ENCODE assay signal across 22 mouse cellular contexts in the genomic region with DNA sequence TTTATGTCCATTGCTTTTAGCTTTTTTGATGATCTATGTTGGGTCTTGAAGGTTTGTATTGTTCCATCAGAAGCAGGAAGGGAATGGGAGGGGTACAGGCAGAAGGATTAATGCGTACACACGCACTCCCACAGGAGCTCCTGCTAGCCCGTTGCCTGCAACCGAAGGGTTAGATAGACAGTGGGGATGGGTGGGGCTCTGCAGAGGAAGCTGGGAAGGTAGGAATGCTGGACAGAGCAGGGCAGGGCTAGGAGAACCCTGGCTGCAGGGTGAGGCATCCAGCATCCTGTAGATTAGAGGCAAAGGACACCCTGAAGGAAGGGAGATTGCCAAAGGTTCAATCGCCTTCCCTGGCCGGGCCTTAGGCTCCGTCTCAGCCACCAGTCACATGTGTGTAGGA. TPM values are rescaled to one million over a fixed set of nuclear protein-coding genes. Genes with fewer than 3 reads are reported as not detected.
DNase-seq lines count a peak whose midpoint lies in the region; ATAC-seq and TF ChIP-seq lines count a peak whose summit lies in the region.
"Had no signal": no experiment of that assay in that cellular context is flagged by ENCODE, and none has a peak within 500 bp of the region (broad histone marks: within the 10 kb centered on the region; RNA-seq: fewer than 3 reads in every experiment).

No protein-coding gene starts in this region.

- 60% methylated on average over 7 of the region's 7 CpGs for WGBS in heart, embryonic 12.5 days
- 55% methylated on average over 7 of the region's 7 CpGs for WGBS in lung, postnatal 0 days

- 0 out of 2 replicates have a peak, but pooled peaks cover 4% of the 10 kb centered on the region for H3K4me1 ChIP-seq in heart, embryonic 12.5 days (replicated peaks)
- no peaks in the 10 kb centered on the region; the same call in 1 of the 2 replicates for H3K4me1 ChIP-seq in lung, postnatal 0 days (ENCODE audit: insufficient read depth, low read depth, low read length)
- H3K4me1 ChIP-seq: forebrain, embryonic 15.5 days; hindbrain, embryonic 13.5 days; limb, embryonic 12.5 days; neural tube, embryonic 15.5 days had no signal

- H3K4me3 ChIP-seq in heart, embryonic 12.5 days: no peak overlapping the region
- no peak overlapping the region for H3K4me3 ChIP-seq in lung, postnatal 0 days (ENCODE audit: low read depth, low read length)
- H3K4me3 ChIP-seq: forebrain, embryonic 15.5 days; heart, embryonic 13.5 days; hindbrain, embryonic 13.5 days; limb, embryonic 12.5 days; liver, embryonic 15.5 days; neural tube, embryonic 15.5 days had no signal

- H3K27ac ChIP-seq in heart, embryonic 12.5 days (ENCODE audit: poor library complexity, severe bottlenecking): no peak overlapping the region
- no peak overlapping the region for H3K27ac ChIP-seq in lung, postnatal 0 days (ENCODE audit: low read length)
- H3K27ac ChIP-seq: forebrain, embryonic 15.5 days; heart, embryonic 13.5 days; hindbrain, embryonic 13.5 days; limb, embryonic 12.5 days; liver, embryonic 15.5 days; neural tube, embryonic 15.5 days had no signal

- DNase-seq in heart, adult 9 months (ENCODE audit: low spot score in 2 of 2): no peak
- peak; percentile 48 for DNase-seq in lung, postnatal 0 days (ENCODE audit: low spot score)
- no peak for DNase-seq in lung, postnatal 25 days (ENCODE audit: low spot score)
- DNase-seq in R1 (ENCODE audit: low read depth, low spot score): peak; percentile 55
- DNase-seq in right cerebral cortex, adult 18-20 months: no peak
- DNase-seq: adrenal gland, postnatal 14 days; cerebellum, adult 2 months; cerebellum, postnatal 25 days; heart, postnatal 14 days; kidney, adult 11 months; layer of hippocampus, postnatal 36 days had no signal

- no peaks in the 10 kb centered on the region for H3K36me3 ChIP-seq in heart, embryonic 12.5 days
- no peaks in the 10 kb centered on the region for H3K36me3 ChIP-seq in lung, postnatal 0 days (ENCODE audit: insufficient read depth, low read length)
- H3K36me3 ChIP-seq: forebrain, embryonic 15.5 days; heart, embryonic 13.5 days; hindbrain, embryonic 13.5 days; limb, embryonic 12.5 days; liver, embryonic 15.5 days; neural tube, embryonic 15.5 days had no signal

- ATAC-seq in heart, embryonic 12.5 days (ENCODE audit: insufficient number of reproducible peaks, low FRiP score): 0 out of 2 replicates have a peak, but pooled peaks have one; percentile 51
- ATAC-seq in lung, postnatal 0 days: peak; percentile 59
- 0 out of 2 replicates have a peak, but pooled peaks have one; percentile 46 for ATAC-seq in megakaryocyte-erythroid progenitor cell, adult 5-6 weeks (replicated peaks; ENCODE audit: low FRiP score, low TSS enrichment, poor library complexity, severe bottlenecking)
- ATAC-seq: forebrain, embryonic 15.5 days had no signal

- no peak overlapping the region for H3K4me2 ChIP-seq in heart, embryonic 12.5 days
- H3K4me2 ChIP-seq in lung, postnatal 0 days (replicated peaks; ENCODE audit: low read depth, low read length): no peak overlapping the region
- H3K4me2 ChIP-seq: forebrain, embryonic 15.5 days; heart, embryonic 13.5 days; hindbrain, embryonic 13.5 days; limb, embryonic 12.5 days; liver, embryonic 15.5 days; midbrain, embryonic 11.5 days; neural tube, embryonic 15.5 days had no signal

- H3K9me3 ChIP-seq in heart, embryonic 12.5 days (replicated peaks): no peaks in the 10 kb centered on the region
- no peaks in the 10 kb centered on the region for H3K9me3 ChIP-seq in lung, postnatal 0 days (ENCODE audit: low read length)
- H3K9me3 ChIP-seq: forebrain, embryonic 15.5 days; heart, embryonic 13.5 days; hindbrain, embryonic 13.5 days; limb, embryonic 12.5 days; liver, embryonic 15.5 days; neural tube, embryonic 15.5 days had no signal

- TF ChIP-seq EP300 in lung, postnatal 0 days (IDR thresholded peaks at IDR 0.05): peak; percentile 70

- H3K27me3 ChIP-seq in heart, embryonic 12.5 days (replicated peaks): no peaks in the 10 kb centered on the region
- H3K27me3 ChIP-seq in lung, postnatal 0 days (replicated peaks; ENCODE audit: insufficient read depth, low read length): no peaks in the 10 kb centered on the region
- H3K27me3 ChIP-seq: CH12.LX; forebrain, embryonic 15.5 days; heart, embryonic 13.5 days; hindbrain, embryonic 13.5 days; limb, embryonic 12.5 days; liver, embryonic 15.5 days; neural tube, embryonic 15.5 days had no signal

- no peak for TF ChIP-seq CTCF in lung, postnatal 0 days (IDR thresholded peaks at IDR 0.05)

- no peak overlapping the region for H3K9ac ChIP-seq in heart, embryonic 12.5 days
- H3K9ac ChIP-seq in lung, postnatal 0 days (replicated peaks; ENCODE audit: low read depth): no peak overlapping the region
- H3K9ac ChIP-seq: forebrain, embryonic 15.5 days; heart, embryonic 13.5 days; hindbrain, embryonic 13.5 days; limb, embryonic 12.5 days; liver, embryonic 15.5 days; neural tube, embryonic 15.5 days had no signal

RNA-seq across cellular contexts. Expression of a gene that starts 27.3 kb away (rescaled TPM):
- polyA plus RNA-seq in heart, embryonic 12.5 days (2016; fragmentation: Nextera tagmentation; extraction: Ambion mirVana): 18.5 and 18.8 TPM in 2 replicates
- polyA plus RNA-seq in lung, postnatal 0 days (2015; fragmentation: Nextera tagmentation; extraction: Ambion mirVana): 4.1 and 5.1 TPM in 2 replicates
- total RNA-seq in megakaryocyte-erythroid progenitor cell, adult 5-6 weeks (2014; fragmentation: Nextera tagmentation): 2.6 TPM in 1 of 2 replicates, not detected in the other
- not detected in 2 replicates for total RNA-seq in megakaryocyte-erythroid progenitor cell, adult 5-6 weeks (2017)
- total RNA-seq: CH12.LX; granulocyte monocyte progenitor cell, adult 5-6 weeks had no signal

Comparison
In these comparisons a context has a peak if more than half of its experiments do, and no peak if none do; other contexts are left out.
1. DNase-seq: peak in lung, postnatal 0 days (single experiment) and R1 (single experiment); none in heart, adult 9 months (0 of 2), lung, postnatal 25 days (single experiment) and right cerebral cortex, adult 18-20 months (single experiment).
2. Peak in every context shown above with its lines, with median percentiles within 50 percentile points of each other: ATAC-seq.